Mouse (Mus musculus): ENCODE measurements around the gene Cldn3.

- TF ChIP-seq CTCF (conservative IDR thresholded peaks at IDR 0.05; ENCODE audit: insufficient read depth, insufficient read length, low read depth, low read length): no peak
- no peak for TF ChIP-seq POLR2A (IDR thresholded peaks at IDR 0.05; ENCODE audit: low read depth, low read length)
Measured at GRCm38 (mm10) chr5:134945266-134945959, 40.6 kb upstream of the Cldn3 start.

Data from kidney, adult 2 months (tissue).